ENCODE assay signal across 11 mouse cellular contexts in the genomic region with DNA sequence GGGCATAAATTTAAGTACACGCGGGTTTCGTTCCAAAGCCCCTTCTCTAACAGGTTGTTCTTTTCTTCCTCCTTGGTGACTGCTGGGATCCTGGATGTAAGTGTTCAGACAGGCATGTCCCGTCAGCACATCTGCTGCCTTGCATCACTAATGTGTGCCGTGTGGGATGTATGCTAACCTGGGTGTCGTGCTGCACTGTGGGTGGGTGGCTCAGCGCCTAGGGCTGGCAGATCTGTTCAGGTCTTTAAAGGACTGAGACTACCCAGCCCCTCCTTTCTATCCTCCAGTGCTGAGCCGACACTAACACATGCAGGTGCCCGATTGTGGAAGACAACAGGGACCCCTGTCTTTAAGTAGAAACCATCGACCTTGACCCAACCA. TPM values are rescaled to one million over a fixed set of nuclear protein-coding genes. Genes with fewer than 3 reads are reported as not detected.
DNase-seq lines count a peak whose midpoint lies in the region; ATAC-seq and TF ChIP-seq lines count a peak whose summit lies in the region.
"Had no signal": no experiment of that assay in that cellular context is flagged by ENCODE, and none has a peak within 500 bp of the region (broad histone marks: within the 10 kb centered on the region; RNA-seq: fewer than 3 reads in every experiment).

No protein-coding gene starts in this region.

- TF ChIP-seq CTCF in layer of hippocampus, adult 2 months (conservative IDR thresholded peaks at IDR 0.05): no peak
- no peak for TF ChIP-seq CTCF in lung, postnatal 0 days (IDR thresholded peaks at IDR 0.05)

- H3K4me3 ChIP-seq in layer of hippocampus, adult 2 months: no peak overlapping the region
- peak overlapping the region; percentile 43 for H3K4me3 ChIP-seq in erythroblast, embryonic 14.5 days (replicated peaks)
- H3K4me3 ChIP-seq in lung, postnatal 0 days (ENCODE audit: low read depth, low read length): no peak overlapping the region
- H3K4me3 ChIP-seq: hindbrain, embryonic 12.5 days had no signal

- peaks cover 6% of the 10 kb centered on the region for H3K36me3 ChIP-seq in erythroblast, embryonic 14.5 days (ENCODE audit: control insufficient read depth)
- H3K36me3 ChIP-seq in lung, postnatal 0 days (ENCODE audit: insufficient read depth, low read length): no peaks in the 10 kb centered on the region

- WGBS in lung, postnatal 0 days: 75% methylated on average over 10 of the region's 10 CpGs

- no peak overlapping the region for H3K9ac ChIP-seq in lung, postnatal 0 days (replicated peaks; ENCODE audit: low read depth)
- H3K9ac ChIP-seq: hindbrain, embryonic 12.5 days; lung, embryonic 14.5 days had no signal

- no peak for TF ChIP-seq EP300 in lung, postnatal 0 days (IDR thresholded peaks at IDR 0.05)

- peak overlapping the region; percentile 68 for H3K27ac ChIP-seq in layer of hippocampus, adult 2 months
- H3K27ac ChIP-seq in lung, postnatal 0 days (ENCODE audit: low read length): no peak overlapping the region
- H3K27ac ChIP-seq: hindbrain, embryonic 12.5 days had no signal

- H3K4me2 ChIP-seq in lung, postnatal 0 days (replicated peaks; ENCODE audit: low read depth, low read length): no peak overlapping the region
- H3K4me2 ChIP-seq: hindbrain, embryonic 12.5 days; lung, embryonic 14.5 days had no signal

- peaks cover 58% of the 10 kb centered on the region for H3K4me1 ChIP-seq in erythroblast, embryonic 14.5 days (ENCODE audit: control insufficient read depth)
- H3K4me1 ChIP-seq in lung, postnatal 0 days (ENCODE audit: insufficient read depth, low read depth, low read length): no peaks in the 10 kb centered on the region
- H3K4me1 ChIP-seq: hindbrain, embryonic 12.5 days had no signal

- H3K27me3 ChIP-seq in erythroblast, embryonic 14.5 days (ENCODE audit: control insufficient read depth): no peaks in the 10 kb centered on the region
- H3K27me3 ChIP-seq in lung, postnatal 0 days (replicated peaks; ENCODE audit: insufficient read depth, low read length): no peaks in the 10 kb centered on the region
- H3K27me3 ChIP-seq: hindbrain, embryonic 12.5 days had no signal

- no peaks in the 10 kb centered on the region for H3K9me3 ChIP-seq in erythroblast, embryonic 14.5 days (ENCODE audit: control insufficient read depth, low read length)
- no peaks in the 10 kb centered on the region for H3K9me3 ChIP-seq in lung, postnatal 0 days (ENCODE audit: low read length)
- H3K9me3 ChIP-seq: hindbrain, embryonic 12.5 days had no signal

- no peak for ATAC-seq in lung, postnatal 0 days
- ATAC-seq in CD4-positive, CD25-positive, alpha-beta regulatory T cell, adult 4 months: no peak

- peak in 1 of 2 experiments; percentile 41 for DNase-seq in layer of hippocampus, adult 2 months (ENCODE audit: low spot score in 2 of 2)
- DNase-seq in layer of hippocampus, postnatal 25 days (ENCODE audit: extremely low spot score in 1 of 2, low spot score in 1 of 2): no peak
- peak; percentile 59 to 73 for DNase-seq in left cerebral cortex, adult 9 months (ENCODE audit: low spot score in 2 of 2)
- DNase-seq in right cerebral cortex, postnatal 10 days (ENCODE audit: low spot score in 2 of 2): peak; percentile 56 to 70
- no peak for DNase-seq in spleen, postnatal 4 days (ENCODE audit: low spot score in 2 of 2)
- DNase-seq in lung, postnatal 0 days (ENCODE audit: low spot score): no peak
- DNase-seq: kidney, postnatal 25 days; lung, embryonic 14.5 days had no signal

RNA-seq across cellular contexts. Expression of gene Mrpl35, which starts 25.1 kb away (rescaled TPM):
- 10 to 100 TPM; 31.2 to 31.8 TPM for total RNA-seq in layer of hippocampus, adult 2 months (2021)
- 10 to 100 TPM; 28.6 to 31.7 TPM for total RNA-seq in layer of hippocampus, postnatal 25 days (2021)
- 0.22 and 0.51 TPM in 2 replicates for polyA plus RNA-seq in erythroblast, embryonic 14.5 days (2012)
- 37.8 and 38.7 TPM in 2 replicates for polyA plus RNA-seq in lung, postnatal 0 days (2015; fragmentation: Nextera tagmentation; extraction: Ambion mirVana)
- polyA plus RNA-seq in CD4-positive, CD25-positive, alpha-beta regulatory T cell, adult 4 months (2017; shearing (Covaris generic)): 10 to 100 TPM; 51.8 to 63.1 TPM

RNA-seq across cellular contexts. Expression of gene Immt, which starts 29.4 kb away (rescaled TPM):
- 100 to 1,000 TPM; 131 to 137 TPM for total RNA-seq in layer of hippocampus, adult 2 months (2021)
- 100 to 1,000 TPM; 131 to 143 TPM for total RNA-seq in layer of hippocampus, postnatal 25 days (2021)
- polyA plus RNA-seq in erythroblast, embryonic 14.5 days (2012): 2.0 and 2.5 TPM in 2 replicates
- 88.9 and 92.9 TPM in 2 replicates for polyA plus RNA-seq in lung, postnatal 0 days (2015; fragmentation: Nextera tagmentation; extraction: Ambion mirVana)
- polyA plus RNA-seq in CD4-positive, CD25-positive, alpha-beta regulatory T cell, adult 4 months (2017; shearing (Covaris generic)): 100 to 1,000 TPM; 149 to 174 TPM

Comparison
In these comparisons a context has a peak if more than half of its experiments do, and no peak if none do; other contexts are left out.
1. DNase-seq: peak in left cerebral cortex, adult 9 months (2 of 2) and right cerebral cortex, postnatal 10 days (2 of 2); none in layer of hippocampus, postnatal 25 days (0 of 2), spleen, postnatal 4 days (0 of 2) and lung, postnatal 0 days (single experiment).
2. RNA of gene Mrpl35, which starts 25.1 kb away (polyA plus RNA-seq): 51.8 to 63.1 TPM in CD4-positive, CD25-positive, alpha-beta regulatory T cell, adult 4 months and 37.8 to 38.7 TPM in lung, postnatal 0 days; 0.22 to 0.51 TPM in erythroblast, embryonic 14.5 days; every median in the first group is over 10 times any median in the second.
3. RNA of gene Immt, which starts 29.4 kb away (polyA plus RNA-seq): 149 to 174 TPM in CD4-positive, CD25-positive, alpha-beta regulatory T cell, adult 4 months and 88.9 to 92.9 TPM in lung, postnatal 0 days; 2.0 to 2.5 TPM in erythroblast, embryonic 14.5 days; every median in the first group is over 10 times any median in the second.